Mouse (Mus musculus): ENCODE measurements at regions not wholly inside any gene's neighbourhood (a gene's known extent, or its start where the extent isn't known, plus 50 kb on each side); places are given as distances from the start of the nearest gene placed in this dataset.
"Not testable (repeated sequence)": the region's sequence is repeated elsewhere in the genome, so short reads cannot be mapped to it uniquely, and the experiment has no call there.

- DNase-seq (ENCODE audit: low read depth, low spot score): no peak
Observed at GRCm38 (mm10) chr12:113333399-113333798, 147.7 kb downstream of the Tmem121 start.

- not testable (repeated sequence) for DNase-seq (ENCODE audit: low read depth, low spot score)
Observed at GRCm38 (mm10) chr12:113333853-113334252, 148.1 kb downstream of the Tmem121 start.

GRCm38 (mm10) chr12:113337271-113337670 is 151.5 kb downstream of the Tmem121 start:
- DNase-seq (ENCODE audit: low read depth, low spot score): no peak

GRCm38 (mm10) chr12:113338891-113339290 is 150.4 kb upstream of the Adam6b start:
- no peak for DNase-seq (ENCODE audit: low read depth, low spot score)

GRCm38 (mm10) chr12:113341046-113341445 is 148.3 kb upstream of the Adam6b start:
- DNase-seq (ENCODE audit: low read depth, low spot score): no peak

GRCm38 (mm10) chr12:113355132-113355531 is 134.2 kb upstream of the Adam6b start:
- no peak for DNase-seq (ENCODE audit: low read depth, low spot score)

GRCm38 (mm10) chr12:113358077-113358476 is 131.2 kb upstream of the Adam6b start:
- no peak for DNase-seq (ENCODE audit: low read depth, low spot score)

- DNase-seq (ENCODE audit: low read depth, low spot score): no peak
Observed at GRCm38 (mm10) chr12:113360032-113360431, 129.3 kb upstream of the Adam6b start.

- no peak for DNase-seq (ENCODE audit: low read depth, low spot score)
Observed at GRCm38 (mm10) chr12:113362409-113363038, 126.8 kb upstream of the Adam6b start.

GRCm38 (mm10) chr12:113364023-113364422 is 125.3 kb upstream of the Adam6b start:
- DNase-seq (ENCODE audit: low read depth, low spot score): no peak

GRCm38 (mm10) chr12:113364437-113364836 is 124.9 kb upstream of the Adam6b start:
- DNase-seq (ENCODE audit: low read depth, low spot score): no peak

- DNase-seq (ENCODE audit: low read depth, low spot score): no peak
Observed at GRCm38 (mm10) chr12:113365783-113366182, 123.5 kb upstream of the Adam6b start.

- no peak for DNase-seq (ENCODE audit: low read depth, low spot score)
Observed at GRCm38 (mm10) chr12:113366394-113366793, 122.9 kb upstream of the Adam6b start.

GRCm38 (mm10) chr12:113401578-113402113 is 87.7 kb upstream of the Adam6b start:
- no peak for DNase-seq (ENCODE audit: low read depth, low spot score)

GRCm38 (mm10) chr12:113402823-113403222 is 86.5 kb upstream of the Adam6b start:
- DNase-seq (ENCODE audit: low read depth, low spot score): no peak

- no peak for DNase-seq (ENCODE audit: low read depth, low spot score)
Observed at GRCm38 (mm10) chr12:113411113-113411512, 78.2 kb upstream of the Adam6b start.

- no peak for DNase-seq (ENCODE audit: low read depth, low spot score)
Observed at GRCm38 (mm10) chr12:113413996-113414395, 75.3 kb upstream of the Adam6b start.

GRCm38 (mm10) chr12:113417521-113417920 is 71.8 kb upstream of the Adam6b start:
- DNase-seq (ENCODE audit: low read depth, low spot score): no peak

- DNase-seq (ENCODE audit: low read depth, low spot score): no peak
Observed at GRCm38 (mm10) chr12:113418731-113419402, 70.4 kb upstream of the Adam6b start.

GRCm38 (mm10) chr12:113420721-113421305 is 68.5 kb upstream of the Adam6b start:
- DNase-seq (ENCODE audit: low read depth, low spot score): no peak

GRCm38 (mm10) chr12:113421716-113422595 is 67.4 kb upstream of the Adam6b start:
- DNase-seq (ENCODE audit: low read depth, low spot score): no peak

Data from skeletal muscle tissue, adult 2 months (tissue).